Mouse (Mus musculus) cortical plate, adult 2 months (tissue): ENCODE data around the gene Sf3a1.

Experiments used
- CTCF ChIP-seq: fragments of 200-500 bp; IDR thresholded peaks from 2 replicates; pipeline ENCODE4 v1.5.1; 2011; ENCODE audit warnings: mild to moderate bottlenecking, control low read depth, low read length; ENCODE audit not compliant: insufficient read depth; ENCODE audit errors: extremely low read depth
- POLR2A ChIP-seq: fragments of 200-500 bp; IDR thresholded peaks from 2 replicates; pipeline ENCODE4 v1.6.1; 2011; ENCODE audit warnings: mild to moderate bottlenecking, low read length, control low read depth; ENCODE audit not compliant: insufficient read depth; ENCODE audit errors: extremely low read depth

DNA sequence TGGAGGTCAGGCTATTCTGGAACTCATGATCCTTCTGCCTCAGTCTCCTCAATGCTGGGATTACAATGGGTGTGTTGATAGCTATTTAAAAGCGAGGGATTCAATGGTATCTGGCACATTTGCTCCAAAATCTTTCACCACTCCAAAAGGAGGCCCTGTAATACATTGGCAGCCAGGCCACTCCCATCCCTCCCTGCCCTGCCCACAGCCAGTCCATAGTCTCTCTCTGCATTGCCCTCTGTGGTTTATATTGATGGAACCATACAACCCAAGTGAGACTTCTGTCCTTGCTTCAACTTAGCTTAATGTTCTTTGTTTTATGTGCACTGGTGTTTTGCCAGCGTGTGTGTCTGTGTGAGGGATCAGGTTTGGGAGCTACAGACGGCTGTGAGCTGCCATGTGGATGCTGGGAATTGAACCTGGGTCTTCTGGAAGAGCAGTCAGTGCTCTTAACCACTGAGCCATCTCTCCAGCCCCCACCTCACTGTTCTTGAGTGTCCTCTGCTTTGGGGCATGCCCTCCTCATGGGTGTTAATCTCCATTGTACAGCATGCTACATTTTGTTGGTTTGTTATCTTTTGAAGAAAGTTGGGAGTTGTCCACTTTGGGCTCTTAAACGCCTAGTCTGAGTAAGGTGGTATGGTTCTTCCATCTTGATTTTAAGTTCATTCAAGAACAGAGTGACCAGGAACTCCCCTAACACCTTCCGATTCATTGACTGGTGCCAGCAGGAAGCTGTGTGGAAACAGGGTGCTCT is 66.6 kb downstream of the Sf3a1 start:
- no peak for TF ChIP-seq CTCF
- TF ChIP-seq POLR2A: no peak
